Mouse (Mus musculus) midbrain, embryonic 15.5 days (tissue): ENCODE results near the gene Plekhm3. TPM values are rescaled to one million over a fixed set of nuclear protein-coding genes. Genes with fewer than 3 reads are reported as not detected.

ENCODE experiments used
- ATAC-seq: fragments of 200-750 bp; cut with Nextera tagmentation; replicated peaks from 2 replicates; pipeline ENCODE4 v1.8.0; 2017; ENCODE audit warnings: moderate TSS enrichment
- H3K27ac ChIP-seq: fragments of 300-500 bp; sonication (generic); 2 replicates; pipeline ENCODE4 v1.5.1; 2015; ENCODE audit warnings: mild to moderate bottlenecking, inconsistent platforms
- H3K27me3 ChIP-seq: fragments of 300-500 bp; sonication (generic); replicated peaks from 2 replicates; pipeline ENCODE4 v1.6.1; 2015; ENCODE audit warnings: inconsistent platforms
- H3K36me3 ChIP-seq: fragments of 300-500 bp; sonication (generic); replicated peaks from 2 replicates; pipeline ENCODE4 v1.6.1; 2015; ENCODE audit warnings: inconsistent platforms
- H3K4me1 ChIP-seq: fragments of 300-500 bp; sonication (generic); 2 replicates; pipeline ENCODE4 v1.6.1; 2015; ENCODE audit warnings: inconsistent platforms
- H3K4me2 ChIP-seq: fragments of 300-500 bp; sonication (generic); 2 replicates; pipeline ENCODE4 v1.6.1; 2015; ENCODE audit warnings: inconsistent platforms, mild to moderate bottlenecking, moderate library complexity
- H3K4me3 ChIP-seq: fragments of 300-500 bp; sonication (generic); 2 replicates; pipeline ENCODE4 v1.5.1; 2015; ENCODE audit warnings: mild to moderate bottlenecking, inconsistent platforms
- H3K9ac ChIP-seq: fragments of 300-500 bp; sonication (generic); 2 replicates; pipeline ENCODE4 v1.6.1; 2015; ENCODE audit warnings: mild to moderate bottlenecking, inconsistent platforms
- H3K9me3 ChIP-seq: fragments of 300-500 bp; sonication (generic); 2 replicates; pipeline ENCODE4 v1.6.1; 2016; ENCODE audit warnings: inconsistent platforms
- WGBS: fragments of 180-500 bp; shearing (Covaris S2); methylation state at CpG from one replicate; pipeline ENCODE4 v1.1.7; 2015; ENCODE audit warnings: mixed read lengths; 5-methylcytosine and 5-hydroxymethylcytosine counted together
- polyA plus RNA-seq: library from polyadenylated mRNA; unstranded; fragments of >200 nt; fragmentation: Nextera tagmentation; extraction: Ambion mirVana; gene quantifications from 2 replicates; pipeline ENCODE4 v1.2.1, GENCODE M21; 2015

The Plekhm3 gene
- polyA plus RNA-seq, 1 experiment from 2014 or later, result 12.5 TPM

DNA sequence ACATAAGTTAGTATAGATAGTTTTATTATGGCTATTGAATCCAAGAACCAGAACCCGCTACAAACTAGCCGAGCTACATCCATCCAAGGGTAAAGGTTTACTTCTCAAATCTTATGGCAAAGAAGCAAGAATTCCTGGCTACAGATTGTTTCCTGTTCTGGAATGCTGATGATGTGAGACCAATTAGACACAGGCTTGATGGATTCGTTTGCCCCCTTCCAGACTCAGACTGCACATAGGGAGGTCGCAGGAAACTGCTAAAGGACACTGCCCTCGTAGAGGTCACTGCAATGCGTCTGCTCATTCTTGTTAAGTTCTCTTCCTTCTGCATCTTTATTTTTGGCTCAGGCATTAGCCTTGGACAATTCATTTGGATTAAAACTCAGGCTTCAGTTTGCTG, 154.0 kb downstream of the Plekhm3 start:
- 76% methylated on average over 6 of the region's 6 CpGs for WGBS
- H3K4me3 ChIP-seq, result no peak overlapping the region
- no peak overlapping the region for H3K27ac ChIP-seq
- no peak overlapping the region for H3K9ac ChIP-seq
- no peak overlapping the region for H3K4me2 ChIP-seq
- H3K4me1 ChIP-seq, result no peaks in the 10 kb centered on the region
- H3K36me3 ChIP-seq, result no peaks in the 10 kb centered on the region
- H3K27me3 ChIP-seq, result no peaks in the 10 kb centered on the region
- ATAC-seq, result no peak
- H3K9me3 ChIP-seq, result no peaks in the 10 kb centered on the region

- 93% methylated on average over 3 of the region's 3 CpGs for WGBS
- no peak overlapping the region for H3K4me2 ChIP-seq
- H3K4me1 ChIP-seq, result no peaks in the 10 kb centered on the region
These were observed 159.0 kb downstream of the Plekhm3 start for GRCm38 (mm10) chr1:64797621-64798020.

GRCm38 (mm10) chr1:64796867-64797582, 159.6 kb downstream of the Plekhm3 start:
- no peak for ATAC-seq
- H3K4me2 ChIP-seq, result no peak overlapping the region
- no peaks in the 10 kb centered on the region for H3K36me3 ChIP-seq
- no peaks in the 10 kb centered on the region for H3K27me3 ChIP-seq
- H3K4me3 ChIP-seq, result no peak overlapping the region
- WGBS, result 89% methylated on average over 6 of the region's 6 CpGs
- H3K4me1 ChIP-seq, result peaks cover under 1% of the 10 kb centered on the region
- no peak overlapping the region for H3K9ac ChIP-seq
- H3K27ac ChIP-seq, result no peak overlapping the region
- H3K9me3 ChIP-seq, result no peaks in the 10 kb centered on the region

More at GRCm38 (mm10) chr1:64797621-64798020, 159.0 kb downstream of the Plekhm3 start:
- no peaks in the 10 kb centered on the region for H3K27me3 ChIP-seq
- H3K9ac ChIP-seq, result no peak overlapping the region
- no peaks in the 10 kb centered on the region for H3K9me3 ChIP-seq
- H3K36me3 ChIP-seq, result no peaks in the 10 kb centered on the region
- H3K4me3 ChIP-seq, result no peak overlapping the region
- H3K27ac ChIP-seq, result no peak overlapping the region
- no peak for ATAC-seq

DNA sequence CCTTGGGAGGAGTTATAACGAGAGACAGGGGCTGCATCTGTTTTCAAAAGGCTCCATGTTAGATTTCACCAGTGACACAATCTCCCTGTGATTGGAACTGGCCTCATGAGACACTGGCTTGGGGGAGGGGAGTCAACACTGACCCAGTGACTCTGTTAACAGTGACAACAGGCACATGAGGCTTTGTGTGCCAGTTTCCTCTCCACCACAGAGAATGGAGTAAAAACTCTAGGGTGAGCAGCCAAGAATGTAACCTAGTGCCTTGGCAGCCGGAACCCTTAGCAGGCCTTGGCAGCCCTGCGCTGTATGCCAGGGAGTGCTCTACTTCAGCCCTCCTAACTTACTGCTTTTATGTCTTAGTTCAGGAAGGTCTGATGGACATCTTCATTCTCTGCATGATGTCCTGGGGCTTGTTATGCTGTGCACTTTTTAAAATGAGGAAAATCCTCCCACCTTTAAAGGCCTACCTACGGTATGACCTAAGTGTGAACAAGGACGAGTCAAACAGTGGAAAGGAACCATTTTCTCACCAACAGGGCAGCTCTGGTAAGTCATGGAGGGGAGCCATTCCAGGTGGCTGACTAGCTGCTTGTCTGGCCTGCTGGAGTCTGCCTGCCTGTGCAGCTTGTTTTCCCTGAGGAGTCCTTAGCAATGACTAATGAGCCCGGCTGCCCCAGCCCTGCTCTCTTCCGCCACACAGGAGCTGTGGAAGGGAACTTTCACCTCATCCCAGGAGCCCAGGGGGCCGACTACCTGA, 161.2 kb downstream of the Plekhm3 start:
- peaks cover 4% of the 10 kb centered on the region for H3K4me1 ChIP-seq
- H3K36me3 ChIP-seq, result no peaks in the 10 kb centered on the region
- 73% methylated on average over 8 of the region's 8 CpGs for WGBS
- H3K27ac ChIP-seq, result no peak overlapping the region
- no peak overlapping the region for H3K9ac ChIP-seq
- H3K27me3 ChIP-seq, result no peaks in the 10 kb centered on the region
- no peak overlapping the region for H3K4me2 ChIP-seq
- no peaks in the 10 kb centered on the region for H3K9me3 ChIP-seq
- H3K4me3 ChIP-seq, result no peak overlapping the region
- ATAC-seq, result no peak; the same call in 1 of the 2 replicates

- H3K27ac ChIP-seq, result no peak overlapping the region
- H3K36me3 ChIP-seq, result no peaks in the 10 kb centered on the region
- no peaks in the 10 kb centered on the region for H3K9me3 ChIP-seq
- H3K4me3 ChIP-seq, result no peak overlapping the region
- H3K4me1 ChIP-seq, result peaks cover 4% of the 10 kb centered on the region
- no peak overlapping the region for H3K9ac ChIP-seq
- H3K4me2 ChIP-seq, result no peak overlapping the region
- no peaks in the 10 kb centered on the region for H3K27me3 ChIP-seq
- ATAC-seq, result no peak
- 92% methylated on average over 11 of the region's 11 CpGs for WGBS
These were observed 162.5 kb downstream of the Plekhm3 start for GRCm38 (mm10) chr1:64794096-64794495.

- Histone ChIP-seq H3K27ac (no peak overlapping the region), H3K36me3 (no peaks in the 10 kb centered on the region), H3K27me3 (no peaks in the 10 kb centered on the region), H3K9ac (no peak overlapping the region), H3K4me3 (no peak overlapping the region), H3K9me3 (no peaks in the 10 kb centered on the region), H3K4me1 (peaks cover 4% of the 10 kb centered on the region), H3K4me2 (no peak overlapping the region)
- no peak for ATAC-seq
- 91% methylated on average over 4 of the region's 4 CpGs for WGBS
These were observed 163.4 kb downstream of the Plekhm3 start for GRCm38 (mm10) chr1:64793234-64793530.

DNA sequence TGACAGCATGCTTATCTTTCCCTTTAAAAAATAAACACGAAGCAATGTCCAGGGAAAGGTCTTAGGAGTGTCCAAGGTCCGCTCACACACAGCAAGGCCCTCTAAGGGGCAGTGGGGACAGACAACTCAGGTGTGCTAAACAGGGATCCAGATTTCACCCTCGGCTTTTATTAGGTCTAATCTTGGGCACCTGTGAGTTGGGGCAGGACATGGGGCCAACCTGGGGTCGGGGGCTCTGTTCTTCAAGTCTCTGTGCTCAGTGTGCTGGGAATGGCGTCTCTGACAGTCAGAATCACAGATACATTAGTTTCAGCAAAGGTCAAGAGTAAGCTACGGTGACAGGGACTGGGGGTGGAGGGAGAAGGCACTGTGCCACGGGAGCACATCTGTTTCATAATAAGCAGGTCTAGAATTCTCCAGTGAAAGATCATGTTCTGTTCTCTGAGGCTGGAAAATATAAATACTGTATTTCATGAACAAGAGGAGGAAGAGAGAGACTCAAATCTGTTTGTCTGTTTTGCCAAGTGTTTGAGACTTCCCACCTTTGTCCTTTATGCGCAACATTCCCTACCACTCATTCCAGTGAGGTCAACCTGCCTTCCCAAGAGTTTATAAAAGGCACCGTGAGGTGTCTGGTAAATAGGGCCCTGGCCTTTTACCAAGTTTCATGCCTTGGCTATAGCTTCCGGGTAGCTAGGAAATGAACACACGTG, 163.9 kb downstream of the Plekhm3 start:
- Histone ChIP-seq H3K27ac (no peak overlapping the region), H3K27me3 (no peaks in the 10 kb centered on the region), H3K4me2 (no peak overlapping the region), H3K4me3 (no peak overlapping the region), H3K9ac (no peak overlapping the region), H3K4me1 (peaks cover 4% of the 10 kb centered on the region), H3K36me3 (no peaks in the 10 kb centered on the region), H3K9me3 (no peaks in the 10 kb centered on the region)
- no peak for ATAC-seq
- WGBS, result 84% methylated on average over 11 of the region's 11 CpGs

DNA sequence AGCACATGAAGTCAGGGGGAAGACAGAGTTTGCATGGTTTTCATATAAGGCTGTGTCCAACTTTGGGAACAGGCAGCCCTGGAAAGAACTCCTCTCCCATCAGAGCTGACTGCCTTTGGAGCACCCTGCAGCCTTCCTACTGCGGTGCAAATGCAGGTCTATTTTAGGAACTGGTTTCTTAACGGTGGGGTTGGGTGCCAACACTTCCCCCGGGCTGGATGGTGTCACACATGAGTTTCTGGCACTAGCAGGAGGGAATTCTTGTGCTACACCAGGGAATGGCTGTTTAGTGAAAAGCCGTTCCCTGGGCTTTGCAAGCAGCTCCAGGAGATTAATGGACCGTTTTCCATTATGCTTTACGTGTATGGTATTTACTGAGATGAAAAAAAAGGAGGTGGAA, 164.8 kb downstream of the Plekhm3 start:
- Histone ChIP-seq H3K9ac (no peak overlapping the region), H3K4me3 (no peak overlapping the region), H3K9me3 (no peaks in the 10 kb centered on the region), H3K27ac (no peak overlapping the region), H3K4me1 (peaks cover 4% of the 10 kb centered on the region), H3K27me3 (no peaks in the 10 kb centered on the region), H3K4me2 (no peak overlapping the region), H3K36me3 (no peaks in the 10 kb centered on the region)
- no peak for ATAC-seq
- WGBS, result 28% methylated on average over 6 of the region's 6 CpGs

GRCm38 (mm10) chr1:64790806-64791790, 165.5 kb downstream of the Plekhm3 start:
- Histone ChIP-seq H3K4me2 (no peak overlapping the region), H3K36me3 (no peaks in the 10 kb centered on the region), H3K9me3 (no peaks in the 10 kb centered on the region), H3K4me3 (no peak overlapping the region), H3K27ac (no peak overlapping the region), H3K9ac (no peak overlapping the region), H3K4me1 (peaks cover 4% of the 10 kb centered on the region), H3K27me3 (no peaks in the 10 kb centered on the region)
- ATAC-seq, result no peak
- 65% methylated on average over 9 of the region's 9 CpGs for WGBS

- H3K4me3 ChIP-seq, result no peak overlapping the region
- peaks cover 4% of the 10 kb centered on the region for H3K4me1 ChIP-seq
- no peaks in the 10 kb centered on the region for H3K27me3 ChIP-seq
- no peak overlapping the region for H3K27ac ChIP-seq
- H3K9ac ChIP-seq, result no peak overlapping the region
- H3K4me2 ChIP-seq, result no peak overlapping the region
- ATAC-seq, result no peak
- no peaks in the 10 kb centered on the region for H3K36me3 ChIP-seq
- H3K9me3 ChIP-seq, result no peaks in the 10 kb centered on the region
- 79% methylated on average over 6 of the region's 6 CpGs for WGBS
These were observed 168.7 kb downstream of the Plekhm3 start for GRCm38 (mm10) chr1:64787701-64788515.

- Histone ChIP-seq H3K9ac (no peak overlapping the region), H3K36me3 (no peaks in the 10 kb centered on the region), H3K27me3 (no peaks in the 10 kb centered on the region), H3K4me2 (peak overlapping the region; percentile 23), H3K27ac (no peak overlapping the region), H3K9me3 (no peaks in the 10 kb centered on the region), H3K4me3 (no peak overlapping the region), H3K4me1 (0 out of 2 replicates have a peak, but pooled peaks cover 7% of the 10 kb centered on the region)
- 18% methylated on average over 12 of the region's 12 CpGs for WGBS
- no peak for ATAC-seq
These were observed 176.8 kb downstream of the Plekhm3 start for GRCm38 (mm10) chr1:64779863-64780262.
